Mouse (Mus musculus): ENCODE data around the gene Ano9.

Gene Ano9

DNA sequence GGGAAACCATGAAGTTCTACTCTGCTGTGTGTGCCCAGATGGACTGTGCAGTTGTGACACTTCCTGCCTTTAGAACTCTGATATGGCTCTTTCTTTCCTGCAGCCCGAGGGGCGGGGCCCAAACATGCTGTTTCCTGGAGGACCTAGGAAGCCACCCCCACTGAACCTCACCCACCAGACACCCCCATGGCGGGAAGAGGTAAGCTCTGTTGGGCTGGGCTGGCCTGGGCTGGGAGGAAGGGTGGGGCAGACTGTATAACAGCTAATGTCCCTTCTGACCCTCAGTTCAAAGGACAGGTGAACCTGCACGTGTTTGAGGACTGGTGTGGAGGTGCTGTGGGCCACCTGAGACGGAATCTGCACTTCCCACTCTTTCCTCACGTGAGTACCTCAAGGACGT is 53.4 kb downstream of the Ano9 start:
- DNase-seq (ENCODE audit: low read depth in 2 of 2, low spot score in 2 of 2): peak in 1 of 2 experiments; percentile 40

DNA sequence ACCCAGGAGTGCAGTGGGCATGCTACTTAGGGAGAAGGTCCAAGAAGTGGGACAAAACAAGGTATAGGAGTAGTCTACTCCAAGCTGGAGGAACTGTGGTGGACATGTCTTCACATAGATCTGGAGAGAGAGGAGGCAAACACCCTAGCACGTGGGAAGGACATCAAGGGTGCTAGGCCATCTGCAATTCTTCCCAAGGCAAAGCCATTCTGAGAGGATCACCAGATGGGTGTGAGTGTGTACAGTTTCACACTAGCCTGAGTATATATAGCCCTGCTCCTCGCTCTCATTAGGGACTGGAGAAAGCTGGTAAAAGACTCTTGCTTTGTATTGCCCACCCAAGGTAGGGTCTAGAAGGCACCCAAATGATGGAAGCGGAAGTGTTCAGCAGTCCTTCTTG is 54.3 kb downstream of the Ano9 start:
- DNase-seq (ENCODE audit: low read depth in 2 of 2, low spot score in 2 of 2): no peak

DNA sequence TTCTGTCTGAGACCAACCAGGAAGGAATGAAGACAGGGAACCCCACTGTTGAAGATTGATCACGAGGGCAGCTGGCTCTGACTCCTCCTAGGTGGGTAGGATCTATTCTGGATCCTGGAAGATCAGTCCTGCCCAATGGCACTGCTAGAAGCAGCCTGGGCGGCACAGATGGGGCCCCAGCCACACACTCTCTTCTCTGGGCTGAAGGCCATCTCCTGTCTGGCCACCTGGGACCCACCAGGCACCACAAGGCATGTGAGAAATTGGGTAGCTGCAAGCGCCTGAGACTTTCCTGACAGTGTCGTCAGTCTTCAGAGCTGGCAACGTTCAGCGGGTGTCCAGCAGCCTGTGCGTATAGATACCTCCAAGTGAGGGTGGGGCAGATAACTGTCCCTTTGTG is 55.1 kb downstream of the Ano9 start:
- no peak for DNase-seq (ENCODE audit: low read depth in 2 of 2, low spot score in 2 of 2)

DNA sequence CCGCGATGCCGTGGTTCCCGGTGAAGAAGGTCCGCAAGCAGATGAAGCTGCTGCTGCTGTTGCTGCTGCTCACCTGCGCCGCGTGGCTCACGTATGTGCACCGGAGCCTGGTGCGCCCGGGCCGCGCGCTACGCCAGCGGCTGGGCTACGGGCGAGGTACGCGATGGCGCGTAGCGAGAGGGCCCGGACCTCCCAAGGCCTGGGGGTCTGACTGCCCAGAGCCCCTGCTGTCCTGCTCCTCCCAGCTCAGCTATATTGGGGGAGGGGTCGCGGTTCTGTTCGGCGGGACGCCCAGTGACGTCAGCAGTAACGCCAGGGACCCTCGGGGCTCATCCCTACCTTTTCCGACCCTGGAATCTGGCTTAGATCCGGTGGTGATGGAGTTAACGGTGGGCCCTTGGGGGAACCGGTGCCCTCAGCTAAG is 56.3 kb downstream of the Ano9 start:
- DNase-seq (ENCODE audit: low read depth in 2 of 2, low spot score in 2 of 2): no peak

DNA sequence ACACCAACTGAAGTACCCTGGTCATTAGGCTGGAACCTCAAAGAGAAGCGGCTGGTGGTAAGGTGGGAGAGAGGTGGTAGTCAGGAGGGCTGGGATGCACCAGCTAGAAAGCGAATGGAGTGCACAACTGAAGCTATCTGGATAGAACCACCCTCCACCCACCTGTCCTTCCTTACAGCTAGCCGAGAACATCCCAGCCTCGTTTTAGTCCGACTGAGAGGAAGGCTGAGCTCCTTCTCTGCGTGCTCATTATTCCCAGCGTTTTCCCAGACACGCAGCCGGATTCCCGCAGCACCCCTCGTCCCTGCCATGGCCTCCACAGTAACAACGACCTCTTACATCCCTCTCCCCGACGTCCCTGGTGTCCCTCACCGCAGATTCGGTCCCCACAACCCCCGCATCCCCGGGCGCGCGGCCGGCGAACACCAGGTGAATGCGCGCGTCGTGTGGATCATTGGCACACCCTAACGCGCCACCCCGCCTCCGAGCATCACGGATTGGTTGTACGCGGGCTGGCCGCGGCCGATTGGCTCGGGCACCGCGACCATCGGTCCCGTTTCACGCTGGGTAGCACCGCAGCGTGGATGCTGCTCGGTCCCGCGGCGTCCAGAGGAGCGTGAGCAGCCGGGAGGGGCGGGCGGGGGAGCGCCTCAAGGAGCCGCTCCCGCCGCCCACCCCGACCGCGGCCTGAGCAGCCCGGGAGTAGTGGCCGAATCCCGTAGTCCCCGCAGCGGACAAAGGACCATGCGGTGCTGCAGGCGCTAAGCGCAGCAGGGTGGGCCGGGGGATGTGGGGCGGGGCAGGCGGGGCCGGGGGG is 57.0 kb downstream of the Ano9 start, which contains the start of gene B4galnt4:
TSS of gene B4galnt4 (plus strand) at position 679 of the 817 bp plus-strand sequence.
- no peak for DNase-seq (ENCODE audit: low read depth in 2 of 2, low spot score in 2 of 2)

DNA sequence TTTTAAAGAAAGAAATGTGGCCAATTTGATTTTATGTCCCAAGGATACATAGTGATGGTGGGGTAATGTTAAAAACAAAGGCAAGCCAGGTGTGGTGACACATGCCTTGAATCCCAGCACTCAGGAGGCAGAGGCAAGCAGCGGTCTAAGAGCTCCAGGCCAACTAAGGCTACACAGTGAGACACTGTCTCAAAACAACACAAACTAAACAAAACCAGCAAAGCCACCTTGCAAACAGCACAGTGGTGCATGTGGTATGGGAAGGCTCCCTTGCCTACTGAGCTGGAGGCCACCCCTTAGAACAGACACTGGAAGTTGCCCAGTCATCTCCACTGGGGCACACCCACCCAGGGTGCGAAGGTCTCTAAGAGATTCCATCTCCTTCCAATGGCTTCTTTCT is 57.7 kb downstream of the Ano9 start:
- DNase-seq (ENCODE audit: low read depth in 2 of 2, low spot score in 2 of 2): no peak

DNA sequence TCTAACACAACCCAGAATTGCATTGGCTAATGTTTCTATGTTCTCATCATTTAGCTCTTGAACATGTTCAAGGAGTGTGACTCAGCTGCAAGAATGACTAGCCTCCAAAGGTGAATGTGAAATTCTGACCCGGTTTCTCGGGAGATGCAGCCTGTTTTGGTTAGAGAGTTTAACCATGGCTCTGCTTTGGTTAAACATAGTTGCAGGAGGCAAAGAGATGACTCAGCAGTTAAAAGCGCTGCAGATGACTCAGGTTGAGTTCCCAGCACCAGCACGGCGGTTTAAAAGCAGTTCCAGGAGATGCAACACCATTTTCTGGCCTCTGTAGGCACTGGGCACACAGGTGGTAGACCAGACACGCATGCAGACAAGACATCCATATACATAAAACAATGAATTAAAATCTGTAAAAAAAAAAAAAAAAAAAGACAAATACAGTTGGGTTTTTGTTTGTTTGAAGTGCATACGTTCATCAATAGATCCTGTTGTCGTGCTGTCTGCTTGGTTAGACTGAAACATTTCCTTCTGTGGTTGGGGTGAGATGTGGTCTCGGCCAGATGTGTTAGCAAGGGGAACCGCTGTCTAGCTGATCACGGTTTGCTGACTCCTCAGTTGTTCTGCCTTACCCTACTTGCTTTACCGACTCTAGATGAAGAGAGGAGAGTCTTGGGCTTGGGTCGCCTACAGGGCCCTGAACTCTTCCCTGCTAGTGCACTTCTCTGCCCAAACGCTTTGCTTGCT is 58.8 kb downstream of the Ano9 start:
- DNase-seq (ENCODE audit: low read depth in 2 of 2, low spot score in 2 of 2): peak in 1 of 2 experiments; percentile 38

DNA sequence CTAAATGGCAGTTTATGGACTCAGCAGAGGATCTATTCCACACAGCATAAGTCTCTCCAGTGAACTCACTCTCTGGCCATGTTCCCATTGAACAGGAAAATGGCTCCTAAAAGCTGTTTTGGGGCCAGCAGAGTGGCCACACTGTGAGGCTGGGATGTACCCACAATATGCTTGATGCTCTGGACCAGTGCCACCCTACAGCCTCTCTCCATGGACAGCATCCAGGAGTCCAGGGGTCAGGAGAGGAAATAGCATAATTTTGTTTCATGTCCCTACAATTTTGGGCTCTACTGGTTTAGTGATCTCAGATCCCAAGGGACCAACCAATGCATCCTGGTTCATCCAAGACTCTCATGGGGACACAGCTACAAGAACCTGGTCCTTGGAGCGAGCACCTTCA is 60.1 kb downstream of the Ano9 start:
- DNase-seq (ENCODE audit: low read depth in 2 of 2, low spot score in 2 of 2): no peak

DNA sequence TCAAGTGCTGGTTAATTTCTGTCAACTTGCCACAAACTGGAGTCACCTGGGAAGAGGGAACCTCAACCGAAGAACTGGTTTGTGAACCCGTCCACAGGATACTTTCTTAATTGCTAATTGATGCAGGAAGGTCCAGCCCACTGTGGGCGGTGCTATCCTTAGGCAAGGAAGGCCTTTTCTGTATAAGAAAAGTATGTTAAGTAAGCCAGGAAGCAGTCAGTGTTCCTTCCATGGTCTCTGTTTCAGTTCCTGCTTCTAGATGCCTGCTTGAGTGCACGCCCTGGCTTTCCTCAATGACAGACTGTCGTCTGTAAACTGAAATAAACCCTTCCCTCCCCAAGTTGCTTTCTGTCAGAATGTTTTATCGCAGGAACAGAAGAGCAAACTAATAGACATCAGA is 60.6 kb downstream of the Ano9 start:
- no peak for DNase-seq (ENCODE audit: low read depth in 2 of 2, low spot score in 2 of 2)

DNA sequence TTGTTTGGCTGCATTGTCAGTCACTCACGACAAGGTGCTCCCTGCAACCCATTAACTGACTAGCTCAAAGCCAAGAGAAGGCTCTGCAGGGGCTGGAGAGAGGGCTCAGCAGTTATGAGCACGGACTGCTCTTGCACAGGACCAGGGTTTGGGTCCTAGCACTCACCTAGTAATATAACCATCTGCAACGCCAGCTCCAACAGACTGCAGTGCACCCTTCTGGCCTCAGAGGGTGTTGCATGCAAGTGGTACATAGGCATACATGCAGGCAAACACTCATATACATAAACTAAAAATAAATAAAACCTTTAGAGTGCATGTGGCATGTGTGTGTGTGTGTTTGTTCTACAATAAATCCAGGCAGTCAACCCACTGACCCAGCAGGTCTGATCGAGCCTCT is 61.8 kb downstream of the Ano9 start:
- DNase-seq (ENCODE audit: low read depth in 2 of 2, low spot score in 2 of 2): no peak

DNA sequence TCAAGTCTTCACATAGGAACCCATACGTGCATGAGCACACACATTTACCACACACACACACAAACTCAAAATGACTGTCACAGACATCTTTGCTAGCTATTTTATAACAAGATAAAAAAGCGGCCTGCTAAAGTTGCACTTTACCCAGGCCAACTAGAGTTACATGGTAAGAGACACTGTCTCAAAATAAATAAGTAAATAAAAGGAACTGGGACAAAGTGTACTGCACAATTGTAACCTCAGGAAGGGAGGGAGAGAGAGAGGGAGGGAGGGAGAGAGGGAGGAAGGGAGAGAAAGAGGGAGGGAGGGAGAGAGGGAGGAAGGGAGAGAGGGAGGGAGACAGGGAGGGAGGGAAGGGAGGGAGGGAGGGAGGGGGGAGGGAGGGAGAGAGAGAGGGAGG is 65.2 kb downstream of the Ano9 start:
- DNase-seq (ENCODE audit: low read depth in 2 of 2, low spot score in 2 of 2): no peak

DNA sequence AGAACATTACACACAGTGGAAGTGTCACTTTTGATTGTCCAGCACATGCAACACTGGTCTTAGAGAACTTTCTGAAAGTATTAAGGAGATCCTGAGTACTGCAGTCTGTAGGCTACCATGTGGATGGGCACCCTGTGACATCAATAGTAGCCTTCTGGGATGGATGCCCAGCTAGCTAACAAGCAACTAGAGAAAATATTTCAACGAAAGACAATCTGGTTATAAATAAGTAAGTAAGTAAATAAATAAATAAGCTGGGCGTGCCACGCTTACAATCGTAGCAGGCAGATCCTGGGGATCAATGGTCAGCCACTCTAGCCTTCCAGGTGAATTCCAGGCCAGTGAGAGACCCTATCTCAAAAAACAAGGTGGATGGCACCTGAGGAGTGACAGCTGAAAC is 65.6 kb downstream of the Ano9 start:
- no peak for DNase-seq (ENCODE audit: low read depth in 2 of 2, low spot score in 2 of 2)
